Mouse (Mus musculus): ENCODE data around the gene Prkx.
A peak's percentile ranks its signal among the peaks of the same experiment; 100 is the strongest.

GRCm38 (mm10) chrX:77812031-77812430 is 16.0 kb upstream of the Prkx start:
- TF ChIP-seq CTCF (IDR thresholded peaks at IDR 0.05; ENCODE audit: borderline replicate concordance, extremely low read depth, insufficient read depth, insufficient read length) (peak; percentile 25; the same call in 1 of the 2 replicates), POLR2A (IDR thresholded peaks at IDR 0.05; ENCODE audit: borderline replicate concordance, extremely low read depth, insufficient read depth, insufficient read length, poor library complexity, severe bottlenecking) (no peak)

All from brain, embryonic 14.5 days (tissue).